Mouse (Mus musculus): ENCODE data around the gene Tgfbi. TPM values are rescaled to one million over a fixed set of nuclear protein-coding genes. Genes with fewer than 3 reads are reported as not detected.

The Tgfbi gene
- total RNA-seq, 2 experiments from 2014 or later: 2.8 to 3.4 TPM

GRCm38 (mm10) chr13:56597831-56598612 is 11.3 kb upstream of the Tgfbi start:
- no peak for DNase-seq

- DNase-seq: no peak
Observed at GRCm38 (mm10) chr13:56599511-56599910, 9.8 kb upstream of the Tgfbi start.

DNA sequence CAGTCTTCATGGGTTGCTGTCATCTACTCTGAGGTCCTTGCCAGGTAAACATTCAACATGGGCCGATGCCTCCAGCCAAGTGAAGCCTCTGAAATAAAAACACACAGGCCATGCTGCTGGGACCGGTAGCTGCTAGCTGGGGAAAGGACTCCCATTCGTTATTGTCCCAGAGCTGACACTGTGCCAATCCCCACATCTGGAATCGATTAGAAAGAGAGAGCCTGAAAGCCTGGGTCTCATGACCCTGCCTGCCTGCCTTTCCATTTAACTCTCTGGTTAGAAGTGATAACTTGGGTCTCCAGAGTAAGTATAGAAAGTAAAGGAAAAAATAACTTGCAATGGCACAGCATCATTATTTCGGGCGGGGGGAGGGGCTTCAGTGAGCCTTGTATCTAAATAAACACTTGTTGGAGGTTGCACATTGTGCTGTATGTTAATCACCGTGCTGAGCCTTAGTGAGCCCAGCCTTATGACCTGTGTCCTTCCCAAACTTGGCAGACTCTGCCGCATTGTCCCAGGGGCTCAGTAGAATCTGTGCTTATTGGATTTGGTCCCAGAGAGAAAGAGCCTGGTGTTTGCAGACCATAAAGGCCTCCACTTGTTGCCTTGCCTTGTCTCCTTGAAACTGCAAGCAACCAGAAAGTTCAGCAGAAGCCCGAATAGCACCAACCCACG is 9.0 kb upstream of the Tgfbi start:
- no peak for DNase-seq

DNA sequence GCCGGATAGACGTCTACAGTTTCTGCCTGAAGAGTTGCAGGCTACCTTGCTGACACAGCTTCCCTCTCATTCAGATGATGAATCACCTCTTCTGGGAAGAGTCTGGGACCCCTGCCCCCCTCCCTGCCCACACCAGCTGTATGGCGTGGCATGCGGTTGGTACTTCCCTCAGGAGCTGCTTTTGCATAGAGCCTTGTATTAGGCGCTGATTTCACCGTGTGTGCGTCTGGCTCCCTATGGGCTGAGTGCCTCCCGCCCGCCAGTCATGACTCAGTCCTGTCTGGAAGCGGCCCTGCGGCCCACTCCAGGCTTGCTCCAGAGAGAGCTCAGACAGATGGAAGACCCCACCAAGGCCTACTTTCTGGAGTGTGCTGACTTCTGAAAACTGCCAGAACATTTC is 8.1 kb upstream of the Tgfbi start:
- DNase-seq: no peak

DNA sequence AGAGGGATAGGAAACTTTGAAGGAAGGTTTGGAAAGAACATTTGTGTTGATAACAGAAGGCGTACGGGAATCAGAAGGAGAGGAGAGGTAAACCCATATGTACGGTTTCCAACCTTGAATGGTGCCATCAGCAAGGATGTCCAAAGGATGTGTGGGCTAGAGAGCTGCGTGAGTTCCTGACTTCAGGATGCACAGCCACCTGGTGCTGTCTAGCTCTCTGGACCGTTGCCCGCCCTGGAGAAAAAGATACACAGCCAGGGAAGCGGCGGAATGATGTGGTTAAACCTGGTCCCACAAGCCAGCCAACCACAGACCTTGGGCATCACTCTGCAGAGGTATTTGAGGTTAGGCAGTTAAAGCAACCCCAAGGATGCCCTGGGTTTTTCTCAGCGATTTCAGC is 3.8 kb upstream of the Tgfbi start:
- no peak for DNase-seq

GRCm38 (mm10) chr13:56606724-56607123 is 2.6 kb upstream of the Tgfbi start:
- no peak for DNase-seq

GRCm38 (mm10) chr13:56607225-56607624 is 2.1 kb upstream of the Tgfbi start:
- DNase-seq: no peak

GRCm38 (mm10) chr13:56607846-56608245 is 1.5 kb upstream of the Tgfbi start:
- no peak for DNase-seq

DNA sequence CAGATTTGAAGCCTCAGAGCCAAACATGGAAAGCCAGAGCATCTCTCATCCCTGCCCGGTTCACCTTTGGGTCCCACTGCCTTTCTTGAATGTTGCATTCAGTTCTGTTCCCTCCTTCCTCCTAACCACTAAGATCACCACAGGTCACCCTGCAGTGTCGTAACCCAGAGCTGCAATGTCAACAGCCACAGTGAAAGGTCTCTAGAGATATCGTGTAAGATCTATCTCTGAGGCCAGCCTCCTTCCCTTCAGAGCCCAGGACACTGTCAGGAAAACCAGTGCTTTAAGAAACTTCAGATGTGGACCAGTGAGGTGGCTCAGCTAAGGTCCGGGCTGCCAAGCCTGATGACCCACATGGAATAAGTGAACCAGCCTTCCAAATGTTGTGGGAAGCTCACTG is 1.8 kb downstream of the Tgfbi start:
- no peak for DNase-seq

- DNase-seq: no peak
Observed at GRCm38 (mm10) chr13:56611741-56612140, 2.4 kb downstream of the Tgfbi start.

GRCm38 (mm10) chr13:56612331-56612730 is 3.0 kb downstream of the Tgfbi start:
- no peak for DNase-seq

- no peak for DNase-seq
Observed at GRCm38 (mm10) chr13:56613366-56613998, 4.2 kb downstream of the Tgfbi start.

DNA sequence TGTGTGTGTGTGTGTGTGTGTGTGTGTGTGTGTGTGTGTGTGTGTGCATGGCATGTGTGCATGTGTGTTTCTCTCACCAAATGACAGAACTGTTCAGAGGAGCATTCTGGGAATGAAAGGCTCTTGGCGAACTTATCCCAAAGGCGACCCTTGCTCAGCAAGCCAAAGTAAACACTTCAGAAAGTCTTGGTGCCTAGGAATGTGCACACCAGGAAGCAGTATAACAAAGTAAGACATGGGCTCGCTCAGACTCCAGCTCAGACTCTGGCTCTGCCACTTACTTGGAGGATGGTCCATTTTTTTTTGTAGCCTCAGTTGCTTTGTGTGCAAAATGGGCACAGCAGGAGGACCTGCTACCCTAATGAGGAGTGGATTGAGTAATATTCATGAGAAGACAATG is 5.4 kb downstream of the Tgfbi start:
- no peak for DNase-seq

DNA sequence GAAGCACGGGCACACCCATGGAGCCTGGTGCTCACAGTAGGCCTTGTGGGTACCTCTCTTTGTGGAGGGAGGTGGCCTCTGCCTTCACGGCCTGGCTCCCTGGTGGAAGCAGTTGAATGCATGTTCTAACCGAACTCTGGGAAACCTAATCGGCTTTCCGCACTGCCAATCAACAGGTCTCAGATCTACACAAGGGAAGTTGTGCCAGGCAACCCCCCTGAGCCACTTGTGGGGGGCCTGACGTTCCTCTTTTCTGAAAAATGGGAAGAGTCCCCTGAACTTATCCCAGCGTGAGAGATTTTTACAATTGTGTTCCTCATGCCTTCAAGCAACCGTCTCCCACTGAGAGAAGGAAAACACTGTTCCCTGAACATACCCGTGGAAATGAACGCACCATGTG is 5.9 kb downstream of the Tgfbi start:
- DNase-seq: no peak

GRCm38 (mm10) chr13:56615864-56616263 is 6.5 kb downstream of the Tgfbi start:
- DNase-seq: no peak

GRCm38 (mm10) chr13:56616386-56616785 is 7.1 kb downstream of the Tgfbi start:
- no peak for DNase-seq

GRCm38 (mm10) chr13:56617197-56617596 is 7.9 kb downstream of the Tgfbi start:
- no peak for DNase-seq

DNA sequence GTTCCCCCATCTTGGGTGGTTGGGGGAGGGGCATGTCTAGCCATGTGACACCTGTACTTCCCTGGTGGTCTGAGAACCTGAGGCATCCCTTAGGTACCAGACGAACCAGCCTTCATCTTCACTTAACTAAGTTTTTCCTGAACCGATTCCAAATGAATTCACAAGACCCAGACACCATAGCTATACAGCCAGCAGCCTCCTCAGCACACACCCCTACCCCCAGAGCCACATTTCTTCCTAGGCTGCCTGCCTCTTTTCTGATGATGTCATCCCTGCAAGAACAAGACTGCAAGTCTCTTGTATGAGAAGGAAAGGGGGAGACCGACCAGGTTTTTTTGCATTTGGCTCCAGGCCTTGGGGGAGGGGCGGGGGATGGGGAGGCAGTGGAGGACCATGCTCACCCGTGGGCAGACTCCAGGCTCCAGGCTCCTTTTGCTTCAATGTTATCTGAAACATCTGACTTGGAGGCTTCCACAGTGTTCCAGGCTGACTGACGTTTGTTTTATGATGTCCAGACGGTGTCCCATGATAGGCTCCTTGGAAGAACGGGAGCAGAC is 13.0 kb downstream of the Tgfbi start:
- no peak for DNase-seq

DNA sequence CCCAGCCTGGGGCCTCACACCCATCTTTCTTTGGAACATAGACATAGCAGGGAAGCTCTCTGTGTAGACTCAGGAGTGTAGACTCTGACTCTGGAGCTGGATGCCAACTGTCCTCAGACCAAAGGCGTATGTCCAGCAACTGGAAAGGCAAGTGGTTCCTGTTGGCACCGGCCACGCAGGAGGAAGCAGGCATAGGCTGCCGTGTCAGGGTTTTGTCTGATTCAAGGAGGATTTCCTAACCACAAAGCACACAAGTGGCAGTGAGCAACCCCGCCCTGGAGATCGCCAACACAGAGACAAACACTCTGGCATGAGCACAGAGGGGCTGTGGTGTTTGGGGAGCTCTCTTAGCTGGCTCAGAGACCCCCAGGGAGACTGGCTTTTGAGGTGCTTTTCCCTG is 17.2 kb downstream of the Tgfbi start:
- DNase-seq: no peak

GRCm38 (mm10) chr13:56630081-56630480 is 20.8 kb downstream of the Tgfbi start:
- DNase-seq: no peak

DNA sequence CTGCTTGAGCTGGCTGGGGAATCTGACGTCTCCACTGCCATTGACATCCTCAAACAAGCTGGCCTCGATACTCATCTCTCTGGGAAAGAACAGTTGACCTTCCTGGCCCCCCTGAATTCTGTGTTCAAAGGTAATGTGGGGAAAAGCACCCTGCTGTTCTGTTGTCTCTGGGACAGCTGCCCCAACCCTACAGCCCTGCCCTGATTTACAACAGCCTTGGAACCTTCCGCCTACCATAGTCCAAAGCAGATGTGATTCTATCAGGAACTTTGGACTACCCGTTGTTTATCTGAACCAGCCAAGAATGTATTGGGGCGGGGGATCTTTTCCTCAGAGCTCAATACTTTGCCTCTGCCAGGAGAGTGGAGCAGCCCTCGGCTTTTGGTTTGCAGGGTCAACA is 21.2 kb downstream of the Tgfbi start:
- no peak for DNase-seq

- DNase-seq: no peak
Observed at GRCm38 (mm10) chr13:56631332-56631731, 22.0 kb downstream of the Tgfbi start.

DNA sequence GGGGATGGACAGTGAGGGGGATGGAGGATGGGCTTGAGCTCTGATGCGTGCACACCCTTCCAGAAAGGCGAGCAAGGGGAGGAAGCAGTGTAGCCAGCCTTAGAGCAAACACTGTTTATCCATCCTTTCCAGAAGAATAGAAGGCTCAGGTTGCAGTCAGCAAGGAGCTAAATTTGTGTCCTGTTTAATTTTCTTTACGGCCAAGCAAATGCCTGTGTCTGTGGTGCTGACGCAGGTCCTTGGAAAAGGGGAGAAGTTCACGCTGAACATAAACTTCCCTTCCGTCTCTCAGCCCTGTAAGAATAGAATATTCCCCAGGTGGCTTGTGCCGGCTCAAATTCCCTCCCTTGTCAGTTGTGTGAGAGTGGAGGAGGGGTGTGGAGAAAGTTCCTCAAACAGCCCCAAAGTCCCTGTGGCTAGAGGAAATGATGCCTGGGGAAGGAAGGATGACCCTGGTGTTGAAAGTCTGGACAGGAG is 24.9 kb downstream of the Tgfbi start:
- no peak for DNase-seq
